Mouse (Mus musculus) lung, postnatal 0 days (tissue): ENCODE measurements around the gene Inpp5a.

Source experiments
- CTCF ChIP-seq: IDR thresholded peaks from 2 replicates; pipeline ENCODE4 v1.5.1; 2016; ENCODE audit warnings: antibody characterized with exemption, mild to moderate bottlenecking
- EP300 ChIP-seq: IDR thresholded peaks from 2 replicates; pipeline ENCODE4 v1.6.1; 2016; ENCODE audit warnings: antibody characterized with exemption, mild to moderate bottlenecking, control low read depth

DNA sequence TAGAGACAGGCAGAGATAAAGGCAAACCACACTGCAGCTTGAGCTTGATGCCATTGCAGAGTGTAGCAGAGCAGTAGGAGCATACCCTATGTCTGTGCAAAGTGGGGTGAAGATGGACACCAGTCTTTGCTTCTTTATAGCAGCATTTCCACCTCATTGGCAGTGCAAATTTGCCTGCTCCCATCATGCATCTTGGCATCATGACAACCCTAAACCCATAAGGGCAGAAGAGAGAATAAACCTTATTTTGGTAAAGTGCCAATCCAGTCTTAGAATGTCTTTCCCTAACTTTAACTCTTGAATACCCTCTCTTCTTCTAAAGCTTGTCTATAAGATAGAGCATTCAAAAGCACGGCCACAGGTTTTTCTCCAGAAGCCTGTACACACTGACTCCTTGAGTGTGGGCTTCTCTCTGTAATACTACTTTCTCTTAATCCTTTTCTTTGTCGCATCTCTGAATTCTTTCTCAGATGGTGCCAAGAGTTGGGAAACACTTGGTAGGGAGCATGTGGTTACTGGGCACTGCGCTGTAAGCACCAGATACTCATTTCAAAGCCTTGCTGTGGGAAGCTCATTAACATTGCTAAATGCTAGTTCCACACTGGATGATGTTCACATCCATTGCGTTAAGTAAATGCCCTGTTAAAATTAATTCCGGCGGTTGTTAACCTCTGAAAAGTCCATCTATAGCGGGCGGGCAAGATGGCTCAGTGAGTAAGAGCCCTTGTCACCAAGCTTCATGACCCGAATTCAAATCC is 1.8 kb upstream of the Inpp5a start:
- TF ChIP-seq EP300 = no peak
- TF ChIP-seq CTCF = no peak
